Mouse (Mus musculus) heart, embryonic 10.5 days (tissue): ENCODE results near the gene Cd200r4. TPM values are rescaled to one million over a fixed set of nuclear protein-coding genes. Genes with fewer than 3 reads are reported as not detected.
"Not testable (repeated sequence)": the region's sequence is repeated elsewhere in the genome, so short reads cannot be mapped to it uniquely, and the experiment has no call there.

Source experiments
- DNase-seq: peaks from one replicate; pipeline ENCODE4 v3.0.0-alpha.2; 2017; ENCODE audit warnings: low spot score
- H3K27ac ChIP-seq: fragments of 300-500 bp; sonication (generic); 2 replicates; pipeline ENCODE4 v1.5.1; 2016; ENCODE audit warnings: mild to moderate bottlenecking
- H3K27me3 ChIP-seq: fragments of 300-500 bp; sonication (generic); 2 replicates; pipeline ENCODE4 v1.6.1; 2016; ENCODE audit warnings: mild to moderate bottlenecking; ENCODE audit not compliant: poor library complexity, insufficient read depth, severe bottlenecking
- H3K36me3 ChIP-seq: fragments of 300-500 bp; sonication (generic); 2 replicates; pipeline ENCODE4 v1.6.1; 2016; ENCODE audit warnings: mild to moderate bottlenecking, moderate library complexity
- H3K4me1 ChIP-seq: fragments of 300-500 bp; sonication (generic); 2 replicates; pipeline ENCODE4 v1.6.1; 2016; ENCODE audit warnings: mild to moderate bottlenecking
- H3K4me3 ChIP-seq: fragments of 300-500 bp; sonication (generic); 2 replicates; pipeline ENCODE4 v1.5.1; 2016; ENCODE audit warnings: mild to moderate bottlenecking, moderate library complexity
- H3K9me3 ChIP-seq: fragments of 300-500 bp; sonication (generic); 2 replicates; pipeline ENCODE4 v1.6.1; 2016; ENCODE audit warnings: mild to moderate bottlenecking, moderate library complexity
- WGBS: fragments of 180-500 bp; shearing (Covaris S2); methylation state at CpG from one replicate; pipeline ENCODE4 v1.1.7; 2016; 5-methylcytosine and 5-hydroxymethylcytosine counted together
- polyA plus RNA-seq: library from polyadenylated mRNA; unstranded; fragments of >200 nt; fragmentation: Nextera tagmentation; extraction: Ambion mirVana; gene quantifications from 2 replicates; pipeline ENCODE4 v1.2.1, GENCODE M21; 2016

The Cd200r4 gene
- polyA plus RNA-seq, 1 experiment from 2014 or later, result 0.08 TPM

DNA sequence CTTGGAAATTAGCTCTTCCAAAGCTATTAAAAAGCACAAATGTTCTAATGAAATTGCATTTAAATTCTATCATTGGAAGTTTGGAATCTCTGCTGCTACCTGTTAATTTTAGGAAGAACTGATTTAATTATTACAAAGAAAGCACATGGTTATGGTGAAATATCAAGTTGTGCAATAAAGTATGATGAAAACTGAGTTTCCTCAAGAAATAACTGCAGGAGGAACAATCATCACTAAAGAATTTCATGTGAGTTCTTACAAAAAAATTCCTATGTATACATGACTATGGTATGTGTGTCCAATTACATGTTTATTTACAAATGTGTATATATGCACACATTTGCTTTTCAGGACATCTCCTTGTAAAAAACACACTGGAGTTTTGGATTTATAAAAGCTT lies 17.1 kb upstream of the Cd200r4 start:
- Histone ChIP-seq H3K9me3 (no peaks in the 10 kb centered on the region), H3K27ac (no peak overlapping the region), H3K36me3 (no peaks in the 10 kb centered on the region), H3K27me3 (no peaks in the 10 kb centered on the region), H3K4me3 (no peak overlapping the region), H3K4me1 (no peaks in the 10 kb centered on the region)
- no peak for DNase-seq

DNA sequence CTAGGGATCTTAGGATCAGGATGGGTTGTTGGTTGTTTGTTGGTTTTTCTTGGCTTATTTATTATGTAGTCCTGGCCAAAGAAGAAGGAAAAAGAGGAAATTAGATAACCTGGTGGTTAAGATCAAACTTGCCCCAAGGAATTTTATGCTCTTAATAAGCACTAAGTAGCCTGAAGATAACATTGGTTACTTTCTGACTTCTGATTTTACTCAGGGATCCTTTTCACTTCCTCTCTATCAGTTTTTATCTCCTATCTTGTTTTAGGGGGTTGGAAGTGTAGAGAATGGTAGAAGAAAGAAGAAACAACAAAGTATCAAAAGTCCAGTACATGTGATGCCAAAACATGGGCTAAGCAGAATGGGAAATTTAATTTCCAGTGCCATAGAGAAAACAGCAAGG lies 5.6 kb upstream of the Cd200r4 start:
- Histone ChIP-seq H3K4me3 (no peak overlapping the region), H3K27me3 (no peaks in the 10 kb centered on the region), H3K9me3 (no peaks in the 10 kb centered on the region), H3K36me3 (no peaks in the 10 kb centered on the region), H3K4me1 (0 out of 2 replicates have a peak, but pooled peaks cover 3% of the 10 kb centered on the region), H3K27ac (no peak overlapping the region)
- no peak for DNase-seq

DNA sequence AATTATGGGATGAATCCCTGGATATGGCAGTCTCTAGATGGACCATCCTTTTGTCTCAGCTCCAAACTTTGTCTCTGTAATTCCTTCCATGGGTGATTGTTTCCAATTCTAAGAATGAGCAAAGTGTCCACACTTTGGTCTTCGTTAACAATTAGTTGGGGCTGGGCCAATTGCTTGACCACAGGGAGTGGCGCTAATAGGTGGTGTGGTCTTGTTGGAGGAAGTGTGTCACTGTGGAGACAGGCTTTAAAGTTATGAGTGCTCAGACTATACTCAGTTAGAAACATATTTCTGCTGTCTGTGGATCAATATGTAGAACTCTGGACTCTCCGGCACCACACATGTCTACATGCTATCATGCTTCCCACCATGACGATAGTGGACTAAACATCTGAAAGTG lies 1.3 kb upstream of the Cd200r4 start:
- not testable (repeated sequence) for H3K9me3 ChIP-seq, H3K4me1 ChIP-seq, DNase-seq, H3K27ac ChIP-seq, H3K36me3 ChIP-seq, H3K27me3 ChIP-seq, H3K4me3 ChIP-seq
- WGBS, result 90% methylated on average over 4 of the region's 4 CpGs

DNA sequence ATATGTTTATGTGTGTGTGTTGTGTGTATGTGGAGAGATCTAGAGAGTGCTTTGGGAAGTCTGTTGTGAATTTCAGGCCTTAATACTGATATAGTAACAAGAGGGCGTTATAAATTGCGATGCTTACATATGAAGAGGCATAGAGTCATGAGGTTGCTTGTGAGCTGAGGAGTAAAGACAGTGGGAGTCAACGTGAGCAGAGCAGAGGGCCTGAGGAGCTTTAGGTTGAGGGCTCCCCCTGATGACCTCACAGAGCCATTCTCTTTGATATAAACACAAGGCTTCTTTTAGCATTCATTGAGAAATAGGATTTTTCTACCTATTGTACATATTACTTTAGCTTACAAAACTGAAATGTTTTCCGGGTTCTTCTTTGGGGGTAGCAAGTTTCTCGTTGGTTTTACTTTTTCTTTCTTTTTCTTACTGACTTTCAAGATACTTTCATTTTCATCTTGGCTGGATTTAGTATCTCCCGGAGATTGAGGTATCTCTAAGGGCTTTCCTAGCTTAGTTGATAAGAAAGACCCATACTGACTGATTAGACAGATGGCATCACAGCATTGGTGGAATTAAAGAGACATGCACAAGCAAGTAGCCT lies 1.0 kb downstream of the Cd200r4 start:
- H3K4me1 ChIP-seq, result 0 out of 2 replicates have a peak, but pooled peaks cover 3% of the 10 kb centered on the region
- no peak overlapping the region for H3K4me3 ChIP-seq
- no peaks in the 10 kb centered on the region for H3K27me3 ChIP-seq
- 70% methylated on average over 6 of the region's 6 CpGs for WGBS
- no peaks in the 10 kb centered on the region for H3K36me3 ChIP-seq
- H3K27ac ChIP-seq, result no peak overlapping the region
- H3K9me3 ChIP-seq, result no peaks in the 10 kb centered on the region
- DNase-seq, result no peak

DNA sequence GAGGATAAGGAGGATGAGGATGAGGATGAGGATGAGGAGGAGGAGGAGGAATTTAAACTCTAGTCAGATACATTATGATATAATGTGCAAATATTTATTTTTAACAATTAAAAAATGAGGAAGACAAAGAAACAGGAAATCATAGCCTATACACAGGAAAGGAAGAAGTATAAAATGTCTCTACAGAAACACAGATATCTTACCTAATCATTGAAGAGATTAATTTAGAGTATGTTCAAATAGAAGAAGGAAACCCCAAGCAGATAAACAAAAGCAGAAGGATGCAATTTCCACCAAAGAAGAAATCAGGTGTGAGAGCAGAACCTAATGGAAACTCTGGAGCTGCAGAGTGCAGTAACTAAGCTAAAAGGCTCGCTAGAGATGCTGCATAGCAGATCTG lies 6.5 kb downstream of the Cd200r4 start:
- no peaks in the 10 kb centered on the region for H3K9me3 ChIP-seq
- H3K36me3 ChIP-seq, result no peaks in the 10 kb centered on the region
- no peak overlapping the region for H3K4me3 ChIP-seq
- no peaks in the 10 kb centered on the region for H3K4me1 ChIP-seq
- 54% methylated on average over 1 of the region's 1 CpGs for WGBS
- H3K27ac ChIP-seq, result no peak overlapping the region
- H3K27me3 ChIP-seq, result no peaks in the 10 kb centered on the region
- DNase-seq, result no peak

DNA sequence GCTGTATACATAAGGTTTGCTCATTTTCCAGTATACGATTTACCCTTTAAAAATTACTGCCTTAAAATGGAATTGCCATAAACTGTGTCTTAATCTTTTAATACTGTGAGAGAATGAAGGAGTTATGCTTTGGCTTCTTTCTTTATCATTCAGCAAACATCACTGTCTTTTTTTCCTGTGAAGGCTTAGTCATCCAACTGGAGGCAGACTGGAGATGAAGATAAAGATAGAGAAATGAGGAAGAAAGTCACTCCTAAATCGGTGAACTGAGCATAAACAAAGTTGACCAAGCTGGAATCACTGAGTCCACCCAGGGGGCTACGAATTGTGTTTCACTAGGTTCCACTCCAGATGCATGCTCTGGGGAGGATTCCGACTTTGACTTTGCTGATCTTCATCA lies 9.0 kb downstream of the Cd200r4 start:
- Histone ChIP-seq H3K4me3 (no peak overlapping the region), H3K9me3 (no peaks in the 10 kb centered on the region), H3K27me3 (no peaks in the 10 kb centered on the region), H3K4me1 (no peaks in the 10 kb centered on the region), H3K27ac (no peak overlapping the region), H3K36me3 (no peaks in the 10 kb centered on the region)
- no peak for DNase-seq
- WGBS, result 70% methylated on average over 4 of the region's 4 CpGs

DNA sequence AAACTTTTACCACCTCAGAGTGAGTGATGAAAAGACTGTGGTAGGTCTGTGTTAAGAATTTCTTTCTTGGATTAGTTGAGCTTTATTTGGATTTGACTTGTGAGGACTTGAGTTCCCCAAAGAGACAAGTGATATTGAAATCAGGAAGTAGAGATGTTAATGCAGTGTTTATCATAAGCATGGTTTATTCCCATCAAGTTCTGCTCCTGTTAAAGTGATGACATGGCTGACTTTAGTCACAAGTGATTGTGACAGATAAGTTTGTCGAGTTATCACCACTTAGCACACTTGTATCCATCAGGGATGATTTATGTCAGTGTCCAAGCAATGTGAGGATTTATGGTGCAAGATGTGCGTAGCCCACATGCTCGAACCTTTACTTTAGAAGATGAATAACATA lies 20.8 kb downstream of the Cd200r4 start:
- Histone ChIP-seq H3K4me1 (no peaks in the 10 kb centered on the region), H3K4me3 (no peak overlapping the region), H3K27ac (no peak overlapping the region), H3K36me3 (no peaks in the 10 kb centered on the region), H3K9me3 (no peaks in the 10 kb centered on the region), H3K27me3 (no peaks in the 10 kb centered on the region)
- WGBS, result 62% methylated on average over 3 of the region's 3 CpGs
- no peak for DNase-seq

DNA sequence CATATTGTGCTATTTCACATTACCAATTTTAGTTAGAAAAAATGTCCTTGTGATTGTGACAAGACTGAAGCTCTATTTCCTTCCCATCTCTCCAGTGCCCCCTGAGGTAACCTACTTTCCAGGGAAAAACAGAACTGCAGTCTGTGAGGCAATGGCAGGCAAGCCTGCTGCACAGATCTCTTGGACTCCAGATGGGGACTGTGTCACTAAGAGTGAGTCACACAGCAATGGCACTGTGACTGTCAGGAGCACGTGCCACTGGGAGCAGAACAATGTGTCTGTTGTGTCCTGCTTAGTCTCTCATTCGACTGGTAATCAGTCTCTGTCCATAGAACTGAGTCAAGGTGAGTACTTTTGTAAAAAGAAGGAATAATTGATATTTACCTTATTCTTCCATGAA lies 21.7 kb downstream of the Cd200r4 start:
- H3K4me1 ChIP-seq, H3K36me3 ChIP-seq, H3K27ac ChIP-seq, H3K9me3 ChIP-seq, DNase-seq, H3K4me3 ChIP-seq, H3K27me3 ChIP-seq: not testable (repeated sequence)
- WGBS, result 48% methylated on average over 2 of the region's 2 CpGs

DNA sequence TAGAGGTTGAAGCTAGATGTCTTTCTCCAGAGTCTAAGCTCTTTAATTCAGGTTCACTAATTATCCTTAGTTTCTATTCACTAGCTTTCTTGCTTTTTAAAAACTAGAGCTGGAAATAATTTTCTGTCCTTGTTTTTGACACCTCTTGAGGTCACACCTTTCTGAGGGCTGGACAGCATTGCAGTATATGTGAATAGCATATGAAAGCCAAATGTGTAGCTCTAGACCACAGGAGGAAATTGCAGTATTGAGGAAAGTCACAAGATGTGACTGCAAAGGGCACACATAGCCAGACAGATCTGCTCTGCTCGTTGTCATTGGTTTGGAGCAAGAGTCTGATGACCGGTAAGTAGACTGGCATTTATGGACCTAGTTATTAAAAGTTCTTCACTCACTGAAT lies 55.3 kb downstream of the Cd200r4 start, which contains the start of gene Cd200r2:
Cd200r2 (plus strand) TSS at position 301 of the 400 bp plus-strand sequence.
- Histone ChIP-seq H3K27ac (no peak within 1 kb of the TSS), H3K4me1 (no peaks in the 10 kb centered on the region), H3K27me3 (no peaks in the 10 kb centered on the region), H3K4me3 (no peak within 1 kb of the TSS), H3K9me3 (no peaks in the 10 kb centered on the region), H3K36me3 (no peaks in the 10 kb centered on the region)
- no peak for DNase-seq
- WGBS, result 82% methylated on average over 2 of the region's 2 CpGs

DNA sequence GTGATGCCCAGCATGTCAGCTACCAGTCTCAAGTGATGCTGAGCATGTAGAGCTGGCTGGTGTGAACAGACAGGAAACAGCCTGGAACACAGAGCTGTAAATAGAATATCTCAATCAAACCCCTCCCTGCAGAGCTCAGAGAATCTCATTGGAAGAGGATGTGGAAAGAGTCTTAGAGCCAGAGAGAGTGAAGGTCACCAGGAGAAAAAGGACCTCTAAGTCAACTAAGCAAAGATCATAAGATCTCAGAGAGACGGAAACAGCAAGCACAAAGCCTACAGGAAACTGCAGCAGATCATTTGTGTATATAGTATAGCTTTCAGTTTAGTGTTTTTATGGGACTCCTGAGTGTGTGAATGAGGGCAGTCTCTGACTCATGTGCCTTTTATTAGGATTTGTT lies 63.6 kb downstream of the Cd200r4 start:
- H3K9me3 ChIP-seq, result no peaks in the 10 kb centered on the region
- no peak for DNase-seq
- H3K27ac ChIP-seq, result 0 out of 2 replicates have a peak overlapping the region, but pooled peaks have one; percentile 9
- no peak overlapping the region for H3K4me3 ChIP-seq
- H3K27me3 ChIP-seq, result no peaks in the 10 kb centered on the region
- H3K36me3 ChIP-seq, result no peaks in the 10 kb centered on the region
- 42% methylated on average over 1 of the region's 1 CpGs for WGBS
- no peaks in the 10 kb centered on the region for H3K4me1 ChIP-seq

DNA sequence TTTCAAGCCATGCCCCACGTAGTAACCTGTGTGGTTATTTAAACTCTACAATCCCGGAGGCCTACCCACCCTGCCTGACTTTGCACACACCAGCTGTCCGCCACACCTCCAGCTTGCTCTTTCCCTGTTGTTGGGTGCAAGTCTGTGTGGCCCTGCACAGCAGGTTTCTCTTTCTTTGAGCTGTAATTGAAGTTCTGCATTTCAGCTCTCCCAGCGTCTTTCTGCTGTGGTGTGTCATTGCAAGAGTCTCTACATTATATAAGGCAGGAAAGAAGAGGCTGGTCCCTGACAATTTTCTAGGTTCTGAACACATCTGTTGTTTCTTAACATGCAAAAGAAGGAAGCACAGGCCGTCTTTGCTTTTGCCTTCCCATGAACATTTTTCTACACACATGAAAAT lies 65.1 kb downstream of the Cd200r4 start:
- H3K36me3 ChIP-seq, result no peaks in the 10 kb centered on the region
- H3K9me3 ChIP-seq, result no peaks in the 10 kb centered on the region
- DNase-seq, result no peak
- no peak overlapping the region for H3K27ac ChIP-seq
- no peaks in the 10 kb centered on the region for H3K4me1 ChIP-seq
- no peak overlapping the region for H3K4me3 ChIP-seq
- H3K27me3 ChIP-seq, result no peaks in the 10 kb centered on the region
- 73% methylated on average over 5 of the region's 5 CpGs for WGBS

DNA sequence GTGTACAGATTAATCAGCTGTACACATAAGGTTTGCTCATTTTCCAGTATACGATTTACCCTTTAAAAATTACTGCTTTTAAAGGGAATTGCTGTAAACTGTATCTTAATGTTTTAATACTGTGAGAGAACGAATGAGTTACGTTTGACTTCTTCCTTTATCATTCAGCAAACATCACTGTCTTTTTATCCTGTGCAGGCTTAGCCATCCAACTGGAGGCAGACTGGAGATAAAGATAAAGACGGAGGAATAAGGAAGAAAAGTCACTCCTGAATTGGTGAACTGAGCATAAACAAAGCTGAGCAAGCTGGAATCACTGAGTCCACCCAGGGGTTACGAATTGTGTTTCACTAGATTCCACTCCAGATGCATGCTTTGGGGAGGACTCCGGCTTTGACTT lies 66.1 kb downstream of the Cd200r4 start:
- no peaks in the 10 kb centered on the region for H3K27me3 ChIP-seq

More for the DNA sequence above, 66.1 kb downstream of the Cd200r4 start:
- no peaks in the 10 kb centered on the region for H3K4me1 ChIP-seq
- H3K27ac ChIP-seq, result no peak overlapping the region
- H3K4me3 ChIP-seq, result no peak overlapping the region
- H3K9me3 ChIP-seq, result no peaks in the 10 kb centered on the region
- no peaks in the 10 kb centered on the region for H3K36me3 ChIP-seq
- no peak for DNase-seq
- WGBS, result 66% methylated on average over 6 of the region's 6 CpGs
